Mouse (Mus musculus): ENCODE measurements around the gene Ppp1r3e. TPM values are rescaled to one million over a fixed set of nuclear protein-coding genes. Genes with fewer than 3 reads are reported as not detected.

Gene Ppp1r3e
- polyA plus RNA-seq, 1 experiment from 2014 or later, result 3.8 TPM

DNA sequence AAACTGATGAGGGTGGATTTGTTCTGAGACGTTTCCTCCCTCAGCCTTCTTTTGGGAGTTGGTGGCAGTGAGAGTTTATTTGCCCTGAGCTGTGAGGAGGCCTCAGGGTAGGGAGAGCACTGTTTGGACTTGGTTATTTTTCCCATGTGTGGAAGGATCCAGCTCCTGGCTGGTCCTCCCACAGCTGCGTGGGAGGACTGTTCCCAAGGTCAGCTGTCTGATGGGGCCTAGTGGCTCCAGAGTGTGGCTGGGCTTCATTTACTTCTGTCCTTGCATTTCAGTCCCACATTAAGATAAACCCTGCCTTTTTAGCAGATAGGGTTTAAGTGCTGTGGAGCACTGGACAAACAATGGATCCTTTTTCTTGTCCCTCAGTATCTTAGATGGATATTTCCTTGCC is 20.1 kb upstream of the Ppp1r3e start:
- WGBS, result 37% methylated on average over 2 of the region's 2 CpGs
- no peaks in the 10 kb centered on the region for H3K9me3 ChIP-seq (ENCODE audit: control insufficient read depth)
- H3K4me2 ChIP-seq (replicated peaks; ENCODE audit: low read depth), result no peak overlapping the region
- TF ChIP-seq CTCF (IDR thresholded peaks at IDR 0.05; ENCODE audit: low read depth), result no peak
- no peaks in the 10 kb centered on the region for H3K27me3 ChIP-seq (replicated peaks; ENCODE audit: control insufficient read depth, insufficient read depth, low read length)
- peaks cover 28% of the 10 kb centered on the region for H3K36me3 ChIP-seq (ENCODE audit: control insufficient read depth, insufficient read depth)
- H3K4me3 ChIP-seq (ENCODE audit: low read depth, low read length), result no peak overlapping the region
- no peak overlapping the region for H3K9ac ChIP-seq (ENCODE audit: low read depth, low read length)
- ATAC-seq, result no peak
- no peak overlapping the region for H3K27ac ChIP-seq (ENCODE audit: low read depth, low read length)
- 0 out of 2 replicates have a peak, but pooled peaks cover 3% of the 10 kb centered on the region for H3K4me1 ChIP-seq (replicated peaks; ENCODE audit: control insufficient read depth, insufficient read depth, low read length)

- Histone ChIP-seq H3K4me3 (ENCODE audit: low read depth, low read length) (peak overlapping the region; percentile 96), H3K4me2 (replicated peaks; ENCODE audit: low read depth) (peak overlapping the region; percentile 82), H3K9me3 (ENCODE audit: control insufficient read depth) (no peaks in the 10 kb centered on the region), H3K36me3 (ENCODE audit: control insufficient read depth, insufficient read depth) (peaks cover 31% of the 10 kb centered on the region), H3K9ac (ENCODE audit: low read depth, low read length) (peak overlapping the region; percentile 100), H3K27ac (ENCODE audit: low read depth, low read length) (peak overlapping the region; percentile 98), H3K27me3 (replicated peaks; ENCODE audit: control insufficient read depth, insufficient read depth, low read length) (no peaks in the 10 kb centered on the region), H3K4me1 (replicated peaks; ENCODE audit: control insufficient read depth, insufficient read depth, low read length) (0 out of 2 replicates have a peak, but pooled peaks cover 3% of the 10 kb centered on the region)
- under 1% methylated on average over 49 of the region's 54 CpGs for WGBS
- peak; percentile 35 for ATAC-seq
- TF ChIP-seq CTCF (IDR thresholded peaks at IDR 0.05; ENCODE audit: low read depth), result no peak
Measured at GRCm38 (mm10) chr14:54894296-54895151, 17.2 kb upstream of the Ppp1r3e start.

DNA sequence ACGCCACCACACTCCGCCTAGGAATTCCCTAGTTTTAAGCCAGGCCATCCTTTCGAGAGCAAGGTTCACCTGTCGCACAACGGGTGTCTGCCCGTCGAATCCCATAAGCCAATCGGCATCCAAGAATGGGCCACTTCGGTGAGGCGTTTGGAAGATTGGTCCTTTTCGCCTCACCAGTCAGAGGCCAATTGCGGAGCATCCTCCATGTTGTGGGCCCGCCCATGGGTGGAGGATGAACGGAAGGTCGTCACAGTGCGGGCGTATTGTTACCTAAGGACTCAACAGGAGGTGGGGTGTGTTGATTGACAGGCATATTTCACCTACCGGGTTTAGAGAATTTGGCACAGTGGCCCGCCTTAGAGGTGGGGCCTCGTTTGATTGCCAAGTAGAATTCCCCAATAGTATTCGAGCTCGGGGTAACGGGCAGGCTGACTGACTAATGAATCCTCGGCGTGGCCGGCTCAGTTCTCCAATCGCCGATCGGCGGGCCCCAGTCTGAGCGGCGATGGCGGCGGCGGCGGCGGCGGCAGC is 16.4 kb upstream of the Ppp1r3e start:
- peak; percentile 97 for ATAC-seq
- Histone ChIP-seq H3K4me1 (replicated peaks; ENCODE audit: control insufficient read depth, insufficient read depth, low read length) (0 out of 2 replicates have a peak, but pooled peaks cover 3% of the 10 kb centered on the region), H3K9ac (ENCODE audit: low read depth, low read length) (peak overlapping the region; percentile 100), H3K36me3 (ENCODE audit: control insufficient read depth, insufficient read depth) (peaks cover 38% of the 10 kb centered on the region), H3K9me3 (ENCODE audit: control insufficient read depth) (no peaks in the 10 kb centered on the region), H3K27ac (ENCODE audit: low read depth, low read length) (peak overlapping the region; percentile 98), H3K4me2 (replicated peaks; ENCODE audit: low read depth) (peak overlapping the region; percentile 82), H3K27me3 (replicated peaks; ENCODE audit: control insufficient read depth, insufficient read depth, low read length) (no peaks in the 10 kb centered on the region), H3K4me3 (ENCODE audit: low read depth, low read length) (peak overlapping the region; percentile 96)
- under 1% methylated on average over 32 of the region's 38 CpGs for WGBS
- TF ChIP-seq CTCF (IDR thresholded peaks at IDR 0.05; ENCODE audit: low read depth), result no peak

DNA sequence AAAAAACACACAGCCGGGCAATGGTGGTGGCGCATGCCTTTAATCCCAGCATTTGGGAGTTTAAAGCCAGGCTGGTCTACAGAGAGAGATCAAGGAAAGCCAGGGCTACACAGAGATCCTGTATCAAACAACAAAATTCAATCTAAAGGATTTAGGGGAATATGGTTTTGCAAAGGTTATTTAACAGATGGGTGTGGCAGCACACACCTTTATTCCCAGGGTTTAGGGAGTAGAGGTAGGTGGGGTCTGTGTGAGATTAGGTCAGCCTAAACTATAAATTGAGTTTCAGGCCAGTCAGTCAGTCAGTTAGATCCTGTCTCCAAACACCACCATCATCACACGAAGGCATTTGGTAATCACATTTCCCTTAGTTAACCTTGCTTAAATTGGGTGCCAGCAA is 14.8 kb upstream of the Ppp1r3e start, which contains the start of gene Pabpn1:
Gene Pabpn1, plus strand, starts transcription at position 301 of the 400 bp plus-strand sequence.
- TF ChIP-seq CTCF (IDR thresholded peaks at IDR 0.05; ENCODE audit: low read depth), result no peak
- H3K4me3 ChIP-seq (ENCODE audit: low read depth, low read length), result peak within 1 kb of the TSS; percentile 96

GRCm38 (mm10) chr14:54885309-54885708 is 8.0 kb upstream of the Ppp1r3e start:
- H3K27ac ChIP-seq (ENCODE audit: low read depth, low read length), result no peak overlapping the region
- peak overlapping the region; percentile 83; the same call in 1 of the 2 replicates for H3K4me2 ChIP-seq (replicated peaks; ENCODE audit: low read depth)
- no peak for TF ChIP-seq CTCF (IDR thresholded peaks at IDR 0.05; ENCODE audit: low read depth)
- H3K36me3 ChIP-seq (ENCODE audit: control insufficient read depth, insufficient read depth), result peaks cover 26% of the 10 kb centered on the region; the same call in 1 of the 2 replicates
- H3K4me3 ChIP-seq (ENCODE audit: low read depth, low read length), result no peak overlapping the region
- WGBS, result 64% methylated on average over 11 of the region's 11 CpGs
- no peaks in the 10 kb centered on the region for H3K27me3 ChIP-seq (replicated peaks; ENCODE audit: control insufficient read depth, insufficient read depth, low read length)
- ATAC-seq, result no peak
- 0 out of 2 replicates have a peak overlapping the region, but pooled peaks have one; percentile 12 for H3K9ac ChIP-seq (ENCODE audit: low read depth, low read length)
- no peaks in the 10 kb centered on the region for H3K9me3 ChIP-seq (ENCODE audit: control insufficient read depth)
- H3K4me1 ChIP-seq (replicated peaks; ENCODE audit: control insufficient read depth, insufficient read depth, low read length), result peaks cover 3% of the 10 kb centered on the region; the same call in 1 of the 2 replicates

More for the DNA sequence above, 14.8 kb upstream of the Ppp1r3e start, which contains the start of gene Pabpn1:
- no peaks in the 10 kb centered on the region for H3K27me3 ChIP-seq (replicated peaks; ENCODE audit: control insufficient read depth, insufficient read depth, low read length)
- no peaks in the 10 kb centered on the region for H3K9me3 ChIP-seq (ENCODE audit: control insufficient read depth)
- 0 out of 2 replicates have a peak, but pooled peaks cover 3% of the 10 kb centered on the region for H3K4me1 ChIP-seq (replicated peaks; ENCODE audit: control insufficient read depth, insufficient read depth, low read length)
- H3K36me3 ChIP-seq (ENCODE audit: control insufficient read depth, insufficient read depth), result peaks cover 29% of the 10 kb centered on the region
- peak within 1 kb of the TSS; percentile 47 for H3K27ac ChIP-seq (ENCODE audit: low read depth, low read length)
- WGBS, result 95% methylated on average over 3 of the region's 3 CpGs
- no peak within 1 kb of the TSS for H3K9ac ChIP-seq (ENCODE audit: low read depth, low read length)
- no peak for ATAC-seq
- peak within 1 kb of the TSS; percentile 60 for H3K4me2 ChIP-seq (replicated peaks; ENCODE audit: low read depth)
